Mouse (Mus musculus) bone marrow macrophage, adult 2 months (primary cell): Measurements from ENCODE around the gene Prpf40b. TPM values are rescaled to one million over a fixed set of nuclear protein-coding genes. Genes with fewer than 3 reads are reported as not detected.

Experiments used
- H3K27ac ChIP-seq: 2 replicates; pipeline ENCODE4 v1.5.1; 2012; ENCODE audit warnings: low read depth, low read length; ENCODE audit not compliant: insufficient read depth
- H3K4me1 ChIP-seq: 2 replicates; pipeline ENCODE4 v1.6.1; 2012; ENCODE audit warnings: low read length; ENCODE audit not compliant: control insufficient read depth, insufficient read depth
- H3K4me3 ChIP-seq: 2 replicates; pipeline ENCODE4 v1.5.1; 2012; ENCODE audit warnings: mild to moderate bottlenecking, low read length, moderate library complexity; ENCODE audit not compliant: insufficient read depth
- CTCF ChIP-seq: IDR thresholded peaks from 2 replicates; pipeline ENCODE4 v1.5.1; 2012; ENCODE audit warnings: low read depth, mild to moderate bottlenecking, low read length, moderate library complexity
- POLR2A ChIP-seq: IDR thresholded peaks from 2 replicates; pipeline ENCODE4 v1.6.1; 2012; ENCODE audit warnings: mild to moderate bottlenecking, low read depth, low read length, borderline replicate concordance
- polyA plus RNA-seq: library from polyadenylated mRNA; stranded (reverse); fragments of >200 nt; gene quantifications from 2 replicates; pipeline ENCODE4 v1.2.4, GENCODE M21; 2012; ENCODE audit not compliant: missing spikeins, insufficient read depth, insufficient read length

Prpf40b gene
- polyA plus RNA-seq, 1 experiment: 11.0 TPM

GRCm38 (mm10) chr15:99343414-99344147 is 48.7 kb downstream of the Prpf40b start:
- no peak overlapping the region for H3K4me3 ChIP-seq
- peaks cover 60% of the 10 kb centered on the region for H3K4me1 ChIP-seq
- H3K27ac ChIP-seq: no peak overlapping the region
- TF ChIP-seq POLR2A: no peak
- no peak for TF ChIP-seq CTCF

DNA sequence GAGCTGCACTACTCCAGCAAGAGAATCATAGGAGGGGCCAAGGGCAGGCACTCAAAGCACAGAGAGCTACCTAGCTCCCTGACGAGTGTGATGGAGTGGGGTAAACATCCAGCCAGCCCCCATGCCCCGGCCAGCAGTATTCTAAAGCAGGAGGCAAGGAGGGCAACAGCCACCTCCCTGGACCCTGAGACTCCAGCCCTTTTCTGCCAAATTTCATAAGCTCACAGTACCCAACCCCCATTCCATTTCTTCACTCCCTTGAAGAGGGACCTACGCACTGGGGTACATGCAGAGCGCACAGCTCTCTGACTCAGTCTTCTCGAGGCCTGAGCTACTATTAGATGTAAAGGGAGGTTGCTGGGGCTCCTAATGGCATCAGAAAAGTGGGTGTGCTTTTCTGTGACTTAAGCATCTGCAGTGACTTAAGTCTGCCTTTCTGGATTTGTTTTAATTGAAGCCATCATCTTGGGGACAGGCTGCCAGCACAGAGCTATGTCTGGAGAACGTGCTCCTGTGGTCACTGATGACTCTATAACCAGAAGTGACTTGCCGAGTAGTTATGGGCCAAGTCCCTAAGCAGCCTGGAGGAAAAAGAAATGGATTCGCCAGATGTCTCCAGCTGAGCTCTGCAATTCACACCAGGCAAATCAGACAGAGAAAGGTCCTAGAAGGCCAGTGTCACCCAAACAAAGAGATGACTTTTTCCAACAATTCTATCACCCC is 49.4 kb downstream of the Prpf40b start:
- H3K4me1 ChIP-seq: peaks cover 58% of the 10 kb centered on the region
- no peak overlapping the region for H3K27ac ChIP-seq
- TF ChIP-seq POLR2A: no peak
- no peak for TF ChIP-seq CTCF
- H3K4me3 ChIP-seq: no peak overlapping the region

- Histone ChIP-seq H3K27ac (no peak overlapping the region), H3K4me3 (no peak overlapping the region), H3K4me1 (peaks cover 57% of the 10 kb centered on the region)
- TF ChIP-seq POLR2A (no peak), CTCF (no peak)
These were observed 50.1 kb downstream of the Prpf40b start for GRCm38 (mm10) chr15:99344961-99345360.

- Histone ChIP-seq H3K4me3 (no peak overlapping the region), H3K4me1 (peaks cover 18% of the 10 kb centered on the region), H3K27ac (no peak overlapping the region)
- TF ChIP-seq POLR2A: no peak
These were observed 56.7 kb downstream of the Prpf40b start for GRCm38 (mm10) chr15:99351610-99352009.

GRCm38 (mm10) chr15:99352306-99352705 is 57.4 kb downstream of the Prpf40b start:
- no peak overlapping the region for H3K27ac ChIP-seq
- TF ChIP-seq CTCF (no peak), POLR2A (no peak)
- peaks cover 15% of the 10 kb centered on the region for H3K4me1 ChIP-seq
- no peak overlapping the region for H3K4me3 ChIP-seq

GRCm38 (mm10) chr15:99355660-99356059 is 60.8 kb downstream of the Prpf40b start:
- no peak overlapping the region for H3K27ac ChIP-seq
- TF ChIP-seq POLR2A (no peak), CTCF (no peak)
- no peak overlapping the region for H3K4me3 ChIP-seq
- peaks cover 4% of the 10 kb centered on the region for H3K4me1 ChIP-seq

DNA sequence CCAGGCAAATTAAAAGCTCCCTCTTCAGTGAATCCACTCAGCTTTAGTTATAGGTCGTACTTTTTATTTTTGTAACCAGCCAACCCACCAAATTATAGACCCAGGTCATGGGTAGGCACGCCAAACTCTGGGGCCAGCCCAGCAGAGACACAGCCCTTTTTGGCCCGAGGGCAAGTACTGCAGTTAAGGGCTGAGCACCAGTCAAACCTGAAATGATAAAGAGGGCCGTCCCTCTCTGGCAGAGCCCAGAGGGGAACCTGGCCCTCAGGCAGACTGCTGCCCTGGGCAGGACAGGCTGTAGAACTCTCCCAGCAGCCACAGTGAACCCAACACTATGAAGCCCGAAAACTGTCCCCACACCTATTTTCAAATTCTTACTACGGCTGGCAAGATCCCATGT is 61.6 kb downstream of the Prpf40b start:
- H3K4me1 ChIP-seq: peaks cover 4% of the 10 kb centered on the region
- no peak for TF ChIP-seq POLR2A
- no peak for TF ChIP-seq CTCF
- H3K27ac ChIP-seq: no peak overlapping the region
- H3K4me3 ChIP-seq: no peak overlapping the region

DNA sequence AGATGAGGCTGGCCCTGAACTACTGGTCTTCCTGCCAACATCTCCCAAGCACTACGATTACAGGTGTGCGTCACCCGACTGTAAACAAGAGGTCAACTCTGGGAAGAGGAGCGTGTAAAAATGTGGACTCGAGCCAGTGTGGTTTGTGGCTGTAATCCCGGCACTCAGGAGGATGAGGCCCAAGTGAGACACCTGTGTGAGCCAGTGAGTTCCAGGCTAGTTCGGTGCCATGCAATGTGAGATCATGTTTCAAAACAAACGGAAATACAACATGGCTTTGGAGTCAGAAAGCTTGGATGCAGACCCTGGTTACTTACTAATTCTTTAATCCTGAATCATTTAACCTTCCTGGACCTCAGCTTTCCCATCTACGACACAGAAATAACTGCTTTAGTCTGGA is 64.1 kb downstream of the Prpf40b start:
- no peak overlapping the region for H3K27ac ChIP-seq
- no peaks in the 10 kb centered on the region for H3K4me1 ChIP-seq
- H3K4me3 ChIP-seq: no peak overlapping the region
- no peak for TF ChIP-seq CTCF
- no peak for TF ChIP-seq POLR2A

GRCm38 (mm10) chr15:99364022-99364530 is 69.2 kb downstream of the Prpf40b start:
- Histone ChIP-seq H3K4me3 (no peak overlapping the region), H3K4me1 (peaks cover 17% of the 10 kb centered on the region), H3K27ac (no peak overlapping the region)
- no peak for TF ChIP-seq CTCF
- no peak for TF ChIP-seq POLR2A

- peaks cover 21% of the 10 kb centered on the region for H3K4me1 ChIP-seq
- H3K27ac ChIP-seq: no peak overlapping the region
- H3K4me3 ChIP-seq: no peak overlapping the region
- TF ChIP-seq CTCF (no peak), POLR2A (no peak)
These were observed 70.0 kb downstream of the Prpf40b start for GRCm38 (mm10) chr15:99364921-99365320.

Other genes starting within 250 kb of the Prpf40b start
- gene Prph, start 239.9 kb upstream of the Prpf40b start, polyA plus RNA-seq: not detected in 2 replicates
- 15.6 and 18.3 TPM in 2 replicates for gene Troap, start 220.5 kb upstream of the Prpf40b start, polyA plus RNA-seq
- not detected in 2 replicates for gene C1ql4, start 207.3 kb upstream of the Prpf40b start, polyA plus RNA-seq
- gene Dnajc22, start 201.9 kb upstream of the Prpf40b start, polyA plus RNA-seq: not detected in 2 replicates
- gene Spats2, start 169.2 kb upstream of the Prpf40b start, polyA plus RNA-seq: 5.9 and 7.3 TPM in 2 replicates
- not detected in 2 replicates for gene Kcnh3, start 70.2 kb upstream of the Prpf40b start, polyA plus RNA-seq
- 29.4 and 29.9 TPM in 2 replicates for gene Mcrs1, start 43.1 kb upstream of the Prpf40b start, polyA plus RNA-seq
- gene Fam186b, start 801 bp downstream of the Prpf40b start, polyA plus RNA-seq: not detected in 2 replicates
- gene Fmnl3, start 75.4 kb downstream of the Prpf40b start, polyA plus RNA-seq: 18.9 and 23.2 TPM in 2 replicates
- gene Tmbim6, start 97.8 kb downstream of the Prpf40b start, polyA plus RNA-seq: 647 and 669 TPM in 2 replicates
- gene Nckap5l, start 162.7 kb downstream of the Prpf40b start, polyA plus RNA-seq: 4.0 and 10.3 TPM in 2 replicates
- gene Bcdin3d, start 179.6 kb downstream of the Prpf40b start, polyA plus RNA-seq: 5.2 and 6.7 TPM in 2 replicates
- 0.05 TPM in 1 of 2 replicates, not detected in the other for gene Faim2, start 233.1 kb downstream of the Prpf40b start, polyA plus RNA-seq